Mouse (Mus musculus) kidney, adult 2 months (tissue): ENCODE data around the gene Kif3a.

Experiments used
- CTCF ChIP-seq: fragments of 200-500 bp; conservative IDR thresholded peaks from 2 replicates; pipeline ENCODE4 v1.5.1; 2011; ENCODE audit warnings: low read depth, mild to moderate bottlenecking, control low read depth, low read length, moderate library complexity, mixed read lengths; ENCODE audit not compliant: insufficient read depth, insufficient read length
- POLR2A ChIP-seq: fragments of 200-500 bp; IDR thresholded peaks from one replicate; pipeline ENCODE4 v1.6.1; 2011; ENCODE audit warnings: low read depth, low read length, control low read depth

- TF ChIP-seq CTCF (no peak), POLR2A (no peak)
Observed at GRCm38 (mm10) chr11:53585510-53585909, 18.3 kb downstream of the Kif3a start.
